Mouse (Mus musculus) E14TG2a.4 (cell line): ENCODE measurements around the gene Gm21833.
"Not testable (repeated sequence)": the region's sequence is repeated elsewhere in the genome, so short reads cannot be mapped to it uniquely, and the experiment has no call there.

Experiments used
- H3K27me3 ChIP-seq: 2 replicates; pipeline ENCODE4 v1.6.1; 2014; ENCODE audit warnings: low read length, control low read depth; ENCODE audit not compliant: insufficient read depth
- H3K36me3 ChIP-seq: 2 replicates; pipeline ENCODE4 v1.6.1; 2014; ENCODE audit warnings: low read length, control low read depth; ENCODE audit not compliant: insufficient read depth
- H3K4me1 ChIP-seq: replicated peaks from 2 replicates; pipeline ENCODE4 v1.6.1; 2014; ENCODE audit warnings: low read depth, low read length, control low read depth
- H3K4me3 ChIP-seq: replicated peaks from 2 replicates; pipeline ENCODE4 v1.5.1; 2014; ENCODE audit warnings: mild to moderate bottlenecking, low read length
- H3K9me3 ChIP-seq: 2 replicates; pipeline ENCODE4 v1.6.1; 2014; ENCODE audit warnings: low read length, control low read depth
- CTCF ChIP-seq: conservative IDR thresholded peaks from 2 replicates; pipeline ENCODE4 v1.5.1; 2014; ENCODE audit warnings: low read length
- NANOG ChIP-seq: IDR thresholded peaks from 2 replicates; pipeline ENCODE4 v1.6.1; 2014; ENCODE audit warnings: borderline replicate concordance, low read length, mixed read lengths
- POU5F1 ChIP-seq: IDR thresholded peaks from 2 replicates; pipeline ENCODE4 v1.6.1; 2014; ENCODE audit warnings: low read length, borderline replicate concordance

The Gm21833 gene

GRCm38 (mm10) chr16:82828082-82828481 is at the start of gene Gm21833:
TSS of gene Gm21833 (plus strand) at chr16:82828382.
- H3K4me1 ChIP-seq, H3K36me3 ChIP-seq, H3K9me3 ChIP-seq, H3K27me3 ChIP-seq, H3K4me3 ChIP-seq: not testable (repeated sequence)

DNA sequence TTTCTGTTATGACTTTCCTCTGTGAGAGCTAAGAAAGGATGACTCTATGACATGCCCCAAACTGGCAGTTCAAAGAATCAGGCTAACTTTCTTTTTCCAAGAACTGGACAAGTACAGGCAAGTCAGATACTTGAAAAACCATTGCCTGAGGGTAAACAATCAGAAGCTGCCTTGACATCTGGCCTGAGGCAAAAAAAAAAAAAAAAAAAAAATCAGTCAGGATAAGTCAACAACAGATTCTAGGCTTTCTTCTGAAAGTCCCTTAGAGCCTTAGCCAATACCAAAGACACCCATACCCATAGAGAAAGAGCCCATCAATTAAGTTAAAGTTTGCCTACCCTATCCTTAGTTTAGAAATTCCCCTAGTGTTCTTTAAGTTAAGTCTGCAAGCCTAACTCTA is 38.7 kb upstream of the Gm21833 start:
- no peaks in the 10 kb centered on the region for H3K27me3 ChIP-seq
- TF ChIP-seq CTCF (no peak), POU5F1 (no peak), NANOG (no peak)
- H3K4me3 ChIP-seq: no peak overlapping the region
- H3K36me3 ChIP-seq: no peaks in the 10 kb centered on the region
- no peaks in the 10 kb centered on the region for H3K4me1 ChIP-seq
- no peaks in the 10 kb centered on the region for H3K9me3 ChIP-seq

GRCm38 (mm10) chr16:82796489-82796888 is 31.7 kb upstream of the Gm21833 start:
- H3K27me3 ChIP-seq: no peaks in the 10 kb centered on the region
- no peaks in the 10 kb centered on the region for H3K4me1 ChIP-seq
- TF ChIP-seq NANOG: no peak
- no peak; the same call in 1 of the 2 replicates for TF ChIP-seq CTCF
- TF ChIP-seq POU5F1: no peak
- H3K36me3 ChIP-seq: no peaks in the 10 kb centered on the region
- no peak overlapping the region for H3K4me3 ChIP-seq
- no peaks in the 10 kb centered on the region for H3K9me3 ChIP-seq

GRCm38 (mm10) chr16:82815255-82815654 is 12.9 kb upstream of the Gm21833 start:
- no peak for TF ChIP-seq POU5F1
- no peak for TF ChIP-seq CTCF
- no peak for TF ChIP-seq NANOG
- Histone ChIP-seq H3K4me1 (no peaks in the 10 kb centered on the region), H3K27me3 (no peaks in the 10 kb centered on the region), H3K9me3 (peaks cover 11% of the 10 kb centered on the region), H3K4me3 (no peak overlapping the region), H3K36me3 (no peaks in the 10 kb centered on the region)

GRCm38 (mm10) chr16:82816615-82817014 is 11.6 kb upstream of the Gm21833 start:
- Histone ChIP-seq H3K27me3 (no peaks in the 10 kb centered on the region), H3K9me3 (peaks cover 11% of the 10 kb centered on the region), H3K4me3 (no peak overlapping the region), H3K36me3 (no peaks in the 10 kb centered on the region), H3K4me1 (no peaks in the 10 kb centered on the region)
- TF ChIP-seq POU5F1 (no peak), NANOG (no peak), CTCF (no peak)

GRCm38 (mm10) chr16:82855752-82856151 is 27.6 kb downstream of the Gm21833 start:
- no peaks in the 10 kb centered on the region for H3K27me3 ChIP-seq
- H3K36me3 ChIP-seq: no peaks in the 10 kb centered on the region
- no peak overlapping the region for H3K4me3 ChIP-seq
- no peak for TF ChIP-seq POU5F1
- no peak for TF ChIP-seq NANOG
- TF ChIP-seq CTCF: no peak
- H3K4me1 ChIP-seq: no peaks in the 10 kb centered on the region
- H3K9me3 ChIP-seq: no peaks in the 10 kb centered on the region

- no peaks in the 10 kb centered on the region for H3K36me3 ChIP-seq
- no peaks in the 10 kb centered on the region for H3K27me3 ChIP-seq
- no peaks in the 10 kb centered on the region for H3K4me1 ChIP-seq
- TF ChIP-seq CTCF: no peak
- no peak for TF ChIP-seq NANOG
- no peak for TF ChIP-seq POU5F1
- H3K9me3 ChIP-seq: no peaks in the 10 kb centered on the region
- H3K4me3 ChIP-seq: no peak overlapping the region
These were observed 36.4 kb downstream of the Gm21833 start for GRCm38 (mm10) chr16:82864590-82864989.
